Mouse (Mus musculus) NIH3T3 (cell line): ENCODE measurements around the gene Pitpnm2.

ENCODE experiments used
- DNase-seq: peaks from one replicate; pipeline ENCODE4 v3.0.0-alpha.2; 2012; ENCODE audit warnings: low read depth

Pitpnm2 gene

DNA sequence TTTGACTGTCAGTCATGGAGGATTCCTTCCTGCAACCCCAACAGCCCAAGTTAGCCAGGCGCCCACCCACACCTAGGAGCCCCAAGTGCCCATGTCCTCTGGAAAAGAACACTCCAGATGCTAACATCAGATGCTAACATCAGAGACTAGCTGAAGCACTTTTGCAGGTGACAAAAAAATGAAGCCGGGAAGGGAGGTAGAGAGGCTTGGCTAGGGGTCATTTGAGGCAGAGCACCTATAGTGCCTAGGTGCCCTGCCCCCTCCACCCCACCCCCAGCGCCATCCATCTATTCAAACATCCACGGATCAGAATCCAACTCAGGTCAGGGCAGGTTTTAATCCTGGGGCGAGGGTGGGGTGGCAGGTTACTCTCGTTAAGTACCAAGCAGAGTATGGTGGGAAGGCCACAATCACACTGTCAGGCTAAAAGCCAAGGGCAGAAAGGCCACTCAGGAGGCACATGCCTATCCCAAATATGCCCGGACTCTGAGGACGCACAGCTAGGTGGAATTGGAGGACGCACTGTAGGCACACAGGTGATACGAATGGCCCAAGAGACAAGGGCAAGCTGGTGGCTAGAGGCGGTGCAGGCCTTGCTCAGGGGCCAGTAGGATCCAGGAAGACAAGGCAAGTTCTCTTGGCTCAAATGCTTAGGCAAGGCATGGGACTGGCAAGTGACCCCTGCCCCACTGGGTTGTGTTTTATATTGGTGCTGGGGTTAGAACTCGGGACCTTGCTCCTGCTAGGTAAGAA lies 155.5 kb downstream of the Pitpnm2 start:
- no peak for DNase-seq

DNA sequence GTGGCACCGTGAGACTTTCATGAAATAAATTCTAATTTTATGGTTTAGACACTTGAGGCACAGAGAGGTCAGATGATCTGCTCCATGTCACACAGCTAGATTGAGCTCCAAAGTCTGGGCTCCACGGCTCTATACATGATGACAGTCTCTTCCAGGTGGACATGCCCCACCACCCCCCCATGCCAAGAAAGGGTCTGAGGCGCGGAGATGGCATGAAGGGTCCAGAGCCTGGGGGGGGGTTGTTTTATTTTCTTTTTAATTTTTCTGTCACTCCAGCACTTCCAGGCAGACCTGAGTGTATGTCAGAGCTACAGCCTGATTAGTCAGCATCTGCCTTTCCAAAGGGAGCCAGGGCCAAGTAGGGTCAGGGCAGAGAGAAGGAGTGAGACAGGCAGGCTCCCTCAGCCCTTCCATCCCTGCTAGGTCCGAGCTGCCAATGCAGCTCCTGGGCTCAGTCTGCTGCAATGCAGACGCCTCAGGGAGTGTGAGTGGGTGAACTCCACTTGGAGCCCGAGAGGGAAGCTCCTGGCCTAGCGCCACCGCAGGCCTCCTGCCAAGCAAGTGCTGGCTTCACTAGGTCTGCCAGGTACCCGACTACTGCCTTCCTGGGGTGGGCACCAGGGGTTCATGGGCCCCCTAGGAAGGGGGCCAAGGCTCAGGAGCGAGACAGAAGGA lies 156.3 kb downstream of the Pitpnm2 start:
- peak; percentile 78 for DNase-seq

DNA sequence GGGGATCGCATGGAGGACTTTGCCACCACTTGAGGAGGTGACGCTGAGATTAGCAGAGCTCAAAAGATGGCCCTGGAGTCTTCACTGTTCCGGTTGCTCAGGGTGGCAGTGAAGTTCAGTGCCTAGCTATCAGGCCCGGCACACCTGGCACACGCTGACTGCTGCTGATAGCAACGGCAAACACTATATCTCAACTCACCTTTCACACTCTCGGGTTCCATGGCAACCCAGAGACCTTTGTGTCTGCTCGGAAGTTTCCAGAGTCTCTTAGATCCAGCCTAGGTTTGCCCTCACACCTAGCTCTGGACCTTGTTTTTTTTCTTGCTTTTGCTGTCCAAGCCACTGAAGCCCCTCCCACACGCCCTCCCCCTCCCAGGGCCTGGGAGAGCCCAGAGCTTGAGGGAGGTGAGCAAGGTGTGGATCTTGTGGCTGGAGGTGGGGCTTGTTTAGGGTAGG lies 157.6 kb downstream of the Pitpnm2 start:
- DNase-seq: no peak

DNA sequence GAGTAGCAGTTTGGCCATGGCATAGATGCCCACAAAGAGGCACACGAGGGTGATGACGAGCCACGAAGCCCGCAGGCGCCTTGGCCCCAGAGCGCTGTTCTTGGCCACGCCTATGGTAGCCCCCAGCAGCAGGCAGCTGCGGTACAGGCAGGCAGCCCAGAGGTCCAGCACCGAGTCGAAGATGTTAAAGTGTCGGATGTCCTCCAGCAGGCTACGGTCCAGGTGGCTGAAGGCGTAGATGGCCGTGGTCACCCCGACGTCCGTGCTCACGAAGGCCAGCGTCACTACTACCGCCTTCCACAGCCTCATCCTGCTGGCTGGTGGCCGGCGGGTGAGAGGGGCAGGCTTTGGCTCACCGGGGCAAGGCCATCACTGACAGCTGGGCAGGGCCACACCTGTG lies 159.7 kb downstream of the Pitpnm2 start:
- no peak for DNase-seq

DNA sequence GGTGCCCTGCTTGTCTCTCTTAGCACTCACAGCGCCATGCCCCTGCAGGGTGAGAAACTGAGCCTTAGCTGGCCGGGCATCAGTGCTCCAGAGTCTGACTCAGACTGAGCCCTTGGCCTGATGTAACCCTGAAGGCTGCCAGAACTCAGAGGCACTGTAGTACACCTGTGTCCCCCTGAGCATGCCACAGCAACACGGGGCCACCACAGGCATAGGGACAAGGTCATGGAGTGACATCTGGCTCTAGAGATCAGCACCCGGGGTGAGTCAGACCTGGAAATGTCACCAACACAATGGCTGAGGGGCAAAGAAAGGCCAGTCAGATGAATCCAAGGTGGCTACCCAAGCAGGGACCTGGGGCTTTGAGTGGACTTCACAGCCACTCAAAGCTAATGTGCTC lies 162.7 kb downstream of the Pitpnm2 start:
- DNase-seq: no peak

DNA sequence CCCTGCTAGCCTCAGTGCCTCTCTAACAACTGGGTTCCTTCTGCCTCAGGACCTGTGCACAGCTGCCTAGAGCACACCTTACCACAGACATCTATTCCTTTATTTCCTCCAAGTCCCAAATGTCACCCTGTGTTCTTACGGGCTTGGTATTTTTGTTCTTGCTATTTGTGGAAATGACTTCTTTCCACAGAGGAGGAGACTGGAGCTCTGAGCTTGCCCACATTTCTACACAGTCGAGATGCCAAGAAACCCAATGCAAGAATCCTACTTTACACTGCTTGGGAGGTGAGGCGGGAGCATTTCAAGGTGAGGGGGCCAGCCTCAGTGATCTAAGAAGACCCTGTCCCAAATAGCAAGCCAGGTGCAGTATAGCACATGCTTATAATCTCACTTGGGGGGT lies 164.0 kb downstream of the Pitpnm2 start:
- DNase-seq: no peak

DNA sequence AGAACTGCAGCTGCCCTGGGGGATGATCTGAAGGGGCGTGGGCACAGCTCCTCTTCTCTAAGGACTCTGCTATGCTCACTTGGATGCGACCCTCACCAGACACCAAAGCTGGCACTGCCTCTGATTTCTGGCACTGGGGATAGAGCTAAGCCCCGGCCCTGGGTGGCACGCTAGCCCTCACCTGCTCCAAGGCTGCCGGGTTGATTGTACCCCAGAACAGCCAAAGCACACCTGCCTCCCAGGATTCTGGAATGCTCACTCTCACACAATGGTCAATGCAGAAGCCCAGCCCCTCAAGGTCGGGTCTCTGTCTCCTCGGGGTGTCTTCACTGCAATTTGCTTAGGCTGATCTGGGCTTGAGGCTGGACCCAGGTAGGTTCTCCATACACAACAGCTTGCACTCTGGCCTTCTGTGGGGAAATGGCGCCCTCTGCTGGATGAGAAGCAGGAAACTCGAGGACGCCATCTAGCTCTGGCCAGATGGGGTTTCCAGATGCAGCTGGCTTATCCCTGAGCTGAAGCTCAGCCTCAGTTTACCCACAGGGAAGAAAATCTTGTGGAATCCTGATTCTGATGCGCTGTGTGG lies 164.9 kb downstream of the Pitpnm2 start:
- peak; percentile 92 for DNase-seq

DNA sequence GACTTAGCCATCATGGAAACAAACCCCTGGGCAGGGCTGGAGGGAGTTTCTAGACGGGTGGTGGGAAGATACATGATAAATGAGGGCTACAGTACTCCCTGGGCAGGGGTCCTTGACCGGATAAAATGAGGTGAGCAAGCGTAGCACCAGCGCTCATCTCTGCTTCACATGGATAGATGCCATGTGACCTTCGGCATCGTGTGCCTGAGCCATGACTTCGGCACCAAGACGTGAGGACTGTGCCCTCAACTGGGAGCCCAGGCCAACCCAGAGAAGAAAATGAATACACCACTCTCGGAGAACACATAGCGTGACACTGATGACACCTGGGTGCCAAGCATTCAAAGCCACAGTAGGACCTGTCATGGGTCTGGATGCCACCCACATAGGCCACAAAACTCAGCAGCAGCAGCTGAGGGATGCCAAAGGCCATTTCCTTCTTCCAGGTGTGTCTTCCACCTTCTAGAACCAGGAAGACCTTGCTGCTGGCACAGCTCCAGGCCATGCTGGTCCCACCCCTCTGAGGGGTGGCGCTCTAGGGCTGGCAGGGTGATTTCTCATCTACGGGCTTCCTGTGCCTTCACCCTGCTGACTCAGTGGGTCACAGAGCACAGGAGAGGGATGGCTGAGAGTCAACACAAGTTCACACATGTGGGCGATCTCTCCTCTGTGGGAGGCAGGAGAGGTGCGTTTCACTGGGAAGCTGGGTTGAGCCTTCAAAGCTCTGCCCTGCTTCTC lies 165.5 kb downstream of the Pitpnm2 start:
- DNase-seq: peak; percentile 29

- DNase-seq: no peak
Measured at GRCm38 (mm10) chr5:124082941-124083688, 166.4 kb downstream of the Pitpnm2 start.

GRCm38 (mm10) chr5:124082447-124082846 lies 167.1 kb downstream of the Pitpnm2 start:
- DNase-seq: no peak

- no peak for DNase-seq
Measured at GRCm38 (mm10) chr5:124079880-124080279, 169.7 kb downstream of the Pitpnm2 start.

DNA sequence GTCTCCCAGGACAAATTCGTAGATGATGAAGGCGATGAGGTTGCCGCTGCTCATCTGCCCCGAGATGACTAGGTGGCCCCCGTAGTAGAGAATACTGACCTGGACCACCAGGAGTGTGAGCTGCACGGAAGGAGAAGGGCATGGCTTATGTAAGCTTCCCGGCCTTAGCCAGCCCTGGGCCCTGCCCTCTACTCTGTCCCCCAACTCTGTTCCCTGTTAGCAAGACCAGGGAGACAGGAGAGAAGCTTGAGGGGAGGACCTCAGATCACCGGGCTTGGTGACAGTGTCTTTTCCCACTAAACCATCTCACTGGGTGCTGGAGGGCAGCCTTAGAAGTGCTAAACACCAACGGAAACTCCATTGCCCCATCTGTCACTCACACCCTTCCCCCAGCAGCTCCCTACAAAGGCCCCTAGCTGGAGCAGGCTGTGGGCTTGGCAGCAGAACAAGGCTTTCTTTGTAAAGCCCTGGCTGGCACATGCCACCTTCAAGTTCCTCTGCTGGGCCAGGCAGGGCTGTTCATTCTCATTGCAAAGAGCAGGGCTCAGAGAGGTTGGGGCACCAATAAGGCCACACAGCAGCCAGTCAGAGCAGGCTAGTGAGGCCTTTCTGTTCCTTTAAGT lies 170.7 kb downstream of the Pitpnm2 start:
- peak; percentile 58 for DNase-seq

DNA sequence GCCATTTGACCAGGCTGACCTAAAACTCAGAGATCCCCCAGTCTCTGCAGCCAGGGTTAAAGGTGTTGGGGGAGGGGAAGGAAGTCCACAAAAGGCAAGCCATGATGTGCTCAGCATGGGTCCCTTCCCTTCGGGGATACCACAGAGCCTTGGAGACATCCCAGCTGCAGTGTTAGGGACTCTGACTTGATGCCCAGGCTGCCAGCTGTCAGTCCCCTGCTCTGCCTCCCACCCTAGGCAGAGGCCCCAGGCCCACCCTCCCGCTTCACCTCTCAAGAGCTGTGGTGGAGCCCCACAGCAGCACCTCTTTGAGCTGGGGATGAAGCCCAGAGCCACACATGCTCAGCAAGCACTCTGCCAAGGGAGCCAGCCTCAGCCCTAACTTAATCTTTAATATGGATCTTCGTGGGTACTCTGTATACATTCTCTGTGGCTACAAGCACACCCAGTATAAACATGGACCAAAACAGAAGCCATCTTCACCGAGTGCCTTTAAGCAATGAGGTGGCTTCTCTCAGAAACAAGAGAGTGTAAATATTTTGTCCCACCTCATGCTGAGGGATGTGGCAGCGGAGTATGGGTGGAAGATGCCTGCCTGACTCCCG lies 171.6 kb downstream of the Pitpnm2 start:
- no peak for DNase-seq

GRCm38 (mm10) chr5:124077241-124077640 lies 172.3 kb downstream of the Pitpnm2 start:
- no peak for DNase-seq

GRCm38 (mm10) chr5:124076559-124076958 lies 173.0 kb downstream of the Pitpnm2 start:
- no peak for DNase-seq

DNA sequence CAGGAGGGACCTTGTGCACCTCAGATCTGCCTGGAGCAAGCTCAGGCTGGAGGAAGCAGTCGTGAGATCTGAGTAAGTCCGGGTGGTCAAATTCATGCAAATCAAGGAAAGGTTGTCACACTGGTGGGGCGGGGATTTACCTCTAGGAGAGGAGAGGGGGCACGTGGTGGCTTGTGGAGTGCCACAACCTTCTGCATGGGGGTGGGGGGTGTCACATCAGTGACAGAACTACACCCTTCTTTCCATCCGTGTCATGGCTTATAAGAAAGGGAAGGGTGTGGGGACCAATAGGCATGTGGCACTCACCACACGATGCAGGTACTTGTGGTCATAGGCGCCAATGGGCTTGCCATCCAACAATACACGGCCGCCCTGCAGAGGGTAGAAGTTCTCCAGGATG lies 173.8 kb downstream of the Pitpnm2 start:
- DNase-seq: no peak

DNA sequence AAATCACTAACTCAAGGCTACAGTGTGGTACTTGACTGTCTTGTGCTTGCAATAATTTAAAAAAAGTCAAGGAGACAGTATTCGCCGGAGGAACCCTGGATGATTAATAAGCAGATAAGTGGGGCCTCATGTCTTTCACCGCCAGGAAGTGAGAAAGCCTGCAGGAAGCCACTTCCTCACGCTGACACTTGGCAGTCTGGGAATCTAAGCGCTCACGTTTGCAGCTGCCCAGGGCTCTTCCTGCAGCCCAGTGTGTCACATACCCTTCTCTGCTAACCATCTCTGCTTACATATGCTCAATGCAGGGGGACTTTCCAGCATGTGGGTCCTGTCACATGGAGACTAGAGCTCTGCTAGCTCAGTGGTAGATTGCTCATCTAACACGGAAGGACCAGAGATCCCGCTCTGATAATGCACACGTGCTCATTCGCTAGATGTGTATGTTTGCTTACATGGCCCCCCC lies 174.7 kb downstream of the Pitpnm2 start:
- peak; percentile 58 for DNase-seq

GRCm38 (mm10) chr5:124073682-124074081 lies 175.9 kb downstream of the Pitpnm2 start:
- DNase-seq: no peak

GRCm38 (mm10) chr5:124069657-124070056 lies 179.9 kb downstream of the Pitpnm2 start:
- DNase-seq: no peak
